Mouse (Mus musculus) liver, postnatal 0 days (tissue): Measurements from ENCODE around the gene Ntrk1.

Experiments
- CTCF ChIP-seq: sonication (generic); IDR thresholded peaks from 2 replicates; pipeline ENCODE4 v1.5.1; 2016; ENCODE audit warnings: antibody characterized with exemption, low read depth
- EP300 ChIP-seq: IDR thresholded peaks from 2 replicates; pipeline ENCODE4 v1.6.1; 2016; ENCODE audit warnings: antibody characterized with exemption, low read depth, mild to moderate bottlenecking

GRCm38 (mm10) chr3:87778283-87778682, 16.7 kb downstream of the Ntrk1 start:
- TF ChIP-seq CTCF (no peak), EP300 (no peak)
